Mouse (Mus musculus): ENCODE results near the gene Gm20696. TPM values are rescaled to one million over a fixed set of nuclear protein-coding genes. Genes with fewer than 3 reads are reported as not detected.
A peak's percentile ranks its signal among the peaks of the same experiment; 100 is the strongest.

Gene Gm20696
- total and polyA plus RNA-seq, 3 experiments, result 0.59 TPM; not detected in 2

DNA sequence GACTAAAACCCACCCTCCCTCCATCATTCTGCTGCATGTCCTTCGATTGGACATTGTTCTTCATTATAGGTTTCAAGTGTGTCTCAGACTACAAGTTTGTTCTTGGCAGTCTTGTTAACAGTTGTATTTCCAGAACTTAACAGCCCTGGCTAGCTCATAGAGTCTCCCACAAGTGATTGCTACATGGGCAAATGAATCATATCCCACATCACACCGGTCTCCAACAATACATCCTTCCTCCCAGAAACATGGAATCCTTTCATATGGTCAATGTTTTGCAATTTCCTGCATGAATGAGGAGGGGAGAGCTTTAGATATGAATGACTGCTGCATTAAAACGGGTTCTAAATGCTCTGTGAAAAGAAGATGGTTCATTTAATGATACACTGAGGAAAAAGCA lies 322.8 kb downstream of the Gm20696 start:
- TF ChIP-seq KAT2A (IDR thresholded peaks at IDR 0.05; ENCODE audit: insufficient replicate concordance, low read length) (no peak), POLR2A (IDR thresholded peaks at IDR 0.05; ENCODE audit: low read depth, low read length) (no peak), MAFK (IDR thresholded peaks at IDR 0.05; ENCODE audit: insufficient replicate concordance, low read length) (no peak), RCOR1 (conservative IDR thresholded peaks at IDR 0.05; ENCODE audit: low read depth, low read length) (no peak), NELFE (IDR thresholded peaks at IDR 0.05; ENCODE audit: low read depth, low read length) (no peak)

DNA sequence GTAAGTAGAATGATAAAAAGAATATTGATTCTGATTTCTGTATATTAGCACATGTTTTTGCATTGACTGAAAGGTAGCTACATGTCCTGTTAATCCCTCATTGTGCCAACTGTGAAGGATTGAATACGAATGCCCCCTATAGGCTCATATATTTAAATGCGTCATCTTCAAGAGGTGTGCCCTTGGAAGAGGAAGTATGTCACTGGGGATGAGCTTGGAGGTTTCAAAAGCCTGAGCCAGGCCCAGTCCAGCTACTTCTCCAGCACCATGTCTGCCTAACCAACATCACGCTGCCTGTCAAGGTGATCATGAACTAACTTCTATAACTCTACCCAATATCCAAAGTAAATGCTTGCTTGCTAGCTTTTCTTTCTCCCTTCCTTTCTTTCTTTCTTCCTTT lies 324.2 kb downstream of the Gm20696 start:
- dilution Hi-C loops (cut with MboI; ENCODE audit: extremely low pct_ligation_motif_present, extremely low pct_unique_long_range_greater_than_20kb, low sequenced_read_pairs), result no loop called here

More for the DNA sequence above, 322.8 kb downstream of the Gm20696 start:
- Histone ChIP-seq H3K27me3 (replicated peaks) (no peaks in the 10 kb centered on the region), H3K4me2 (ENCODE audit: insufficient read depth, low read depth, poor library complexity, severe bottlenecking) (no peak overlapping the region), H3K27ac (ENCODE audit: insufficient read depth, low read depth) (no peak overlapping the region), H3K36me3 (replicated peaks in 1 of 2; ENCODE audit: control insufficient read depth in 1 of 2, insufficient read depth in 1 of 2, low read length in 1 of 2) (no peaks in the 10 kb centered on the region), H3K4me1 (ENCODE audit: control insufficient read depth in 1 of 2, insufficient read depth in 2 of 2) (peaks cover 3 to 34% of the 10 kb centered on the region in 2 experiments; a peak in 3 of 4 replicates), H3K9me3 (replicated peaks; ENCODE audit: low read length) (no peaks in the 10 kb centered on the region), H3K9ac (ENCODE audit: insufficient read depth, low read depth) (no peak overlapping the region), H3K79me2 (replicated peaks; ENCODE audit: control insufficient read depth, extremely low read depth, insufficient read depth, poor library complexity, severe bottlenecking) (no peaks in the 10 kb centered on the region), H3K4me3 (replicated peaks in 1 of 3; ENCODE audit: low read depth in 2 of 3, low read length in 2 of 3, poor library complexity in 1 of 3) (no peak overlapping the region)
- in situ Hi-C loops (cut with MboI; ENCODE audit: low pct_ligation_motif_present, low pct_unique_long_range_greater_than_20kb, low sequenced_read_pairs), result no loop called here
- dilution Hi-C loops (cut with MboI; ENCODE audit: extremely low pct_ligation_motif_present, extremely low pct_unique_long_range_greater_than_20kb, low sequenced_read_pairs), result no loop called here
- no peak for DNase-seq (ENCODE audit: extremely low read depth)

DNA sequence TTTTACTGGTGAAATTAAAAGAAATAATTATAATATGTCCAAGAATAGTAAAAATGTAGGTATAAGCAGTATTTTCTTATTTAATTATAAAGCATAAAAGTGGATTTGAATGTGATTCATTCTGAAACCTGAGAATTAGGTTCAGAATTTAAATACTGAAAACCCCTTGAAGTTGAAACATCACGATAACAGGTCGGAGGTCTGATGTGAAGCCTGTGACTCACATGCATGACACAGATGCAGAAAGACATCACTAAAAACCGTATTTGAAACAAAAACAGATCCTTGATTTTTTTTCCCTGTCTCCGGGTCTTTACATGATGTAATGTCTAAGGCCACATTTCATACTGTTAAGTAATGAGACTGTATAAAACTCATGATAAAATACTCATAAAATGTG lies 325.7 kb downstream of the Gm20696 start:
- DNase-seq (ENCODE audit: extremely low read depth), result peak; percentile 84
- H3K4me1 ChIP-seq (ENCODE audit: control insufficient read depth in 1 of 2, insufficient read depth in 2 of 2), result peaks cover 5 to 58% of the 10 kb centered on the region in 2 experiments
- no peak overlapping the region; the same call in 1 of the 2 replicates for H3K9ac ChIP-seq (ENCODE audit: insufficient read depth, low read depth)
- no peak overlapping the region for H3K4me3 ChIP-seq (replicated peaks in 1 of 3; ENCODE audit: low read depth in 2 of 3, low read length in 2 of 3, poor library complexity in 1 of 3)
- H3K79me2 ChIP-seq (replicated peaks; ENCODE audit: control insufficient read depth, extremely low read depth, insufficient read depth, poor library complexity, severe bottlenecking), result peaks cover 7% of the 10 kb centered on the region
- H3K36me3 ChIP-seq (replicated peaks in 1 of 2; ENCODE audit: control insufficient read depth in 1 of 2, insufficient read depth in 1 of 2, low read length in 1 of 2), result no peaks in the 10 kb centered on the region
- H3K27me3 ChIP-seq (replicated peaks), result no peaks in the 10 kb centered on the region
- H3K27ac ChIP-seq (ENCODE audit: insufficient read depth, low read depth), result no peak overlapping the region
- no peaks in the 10 kb centered on the region for H3K9me3 ChIP-seq (replicated peaks; ENCODE audit: low read length)
- dilution Hi-C loops (cut with MboI; ENCODE audit: extremely low pct_ligation_motif_present, extremely low pct_unique_long_range_greater_than_20kb, low sequenced_read_pairs) (no loop called here), in situ Hi-C loops (cut with MboI; ENCODE audit: low pct_ligation_motif_present, low pct_unique_long_range_greater_than_20kb, low sequenced_read_pairs) (no loop called here)
- H3K4me2 ChIP-seq (ENCODE audit: insufficient read depth, low read depth, poor library complexity, severe bottlenecking), result no peak overlapping the region
- TF ChIP-seq CTCF (conservative IDR thresholded peaks at IDR 0.05 in 1 of 2, IDR thresholded peaks at IDR 0.05 in 1 of 2; ENCODE audit: low read depth in 2 of 2, low read length in 2 of 2), result no peak
- no peak for TF ChIP-seq MAZ (IDR thresholded peaks at IDR 0.05; ENCODE audit: low read depth, low read length)
- no peak for TF ChIP-seq ZMIZ1 (IDR thresholded peaks at IDR 0.05; ENCODE audit: low read depth, low read length)
- TF ChIP-seq ELF1 (IDR thresholded peaks at IDR 0.05; ENCODE audit: low read depth, low read length), result no peak
- TF ChIP-seq PAX5 (IDR thresholded peaks at IDR 0.05; ENCODE audit: low read length), result no peak
- TF ChIP-seq IRF4 (IDR thresholded peaks at IDR 0.05; ENCODE audit: low read depth, low read length), result peak; percentile 96
- no peak for TF ChIP-seq USF2 (conservative IDR thresholded peaks at IDR 0.05; ENCODE audit: low read depth, low read length)
- no peak; the same call in 1 of the 2 replicates for TF ChIP-seq RAD21 (IDR thresholded peaks at IDR 0.05; ENCODE audit: low read depth, low read length)
- no peak for TF ChIP-seq NELFE (IDR thresholded peaks at IDR 0.05; ENCODE audit: low read depth, low read length)
- peak; percentile 32; the same call in 1 of the 2 replicates for TF ChIP-seq POLR2A (IDR thresholded peaks at IDR 0.05; ENCODE audit: low read depth, low read length)
- peak; percentile 49; the same call in 1 of the 2 replicates for TF ChIP-seq MAFK (IDR thresholded peaks at IDR 0.05; ENCODE audit: insufficient replicate concordance, low read length)
- TF ChIP-seq MXI1 (IDR thresholded peaks at IDR 0.05; ENCODE audit: low read depth, low read length), result no peak
- TF ChIP-seq MEF2A (IDR thresholded peaks at IDR 0.05; ENCODE audit: borderline replicate concordance, low read depth, low read length), result peak; percentile 61; the same call in 1 of the 2 replicates
- TF ChIP-seq POLR2AphosphoS2 (IDR thresholded peaks at IDR 0.05; ENCODE audit: low read depth, low read length), result no peak
- no peak for TF ChIP-seq RCOR1 (conservative IDR thresholded peaks at IDR 0.05; ENCODE audit: low read depth, low read length)
- TF ChIP-seq MAX (IDR thresholded peaks at IDR 0.05; ENCODE audit: low read length), result peak; percentile 71; the same call in 1 of the 2 replicates
- peak; percentile 84 for TF ChIP-seq ZNF384 (IDR thresholded peaks at IDR 0.05; ENCODE audit: low read depth, low read length)
- no peak for TF ChIP-seq SMC3 (IDR thresholded peaks at IDR 0.05; ENCODE audit: low read depth, low read length)

More for the DNA sequence above, 324.2 kb downstream of the Gm20696 start:
- no peak overlapping the region for H3K4me2 ChIP-seq (ENCODE audit: insufficient read depth, low read depth, poor library complexity, severe bottlenecking)
- H3K9me3 ChIP-seq (replicated peaks; ENCODE audit: low read length), result no peaks in the 10 kb centered on the region
- H3K27ac ChIP-seq (ENCODE audit: insufficient read depth, low read depth), result no peak overlapping the region
- TF ChIP-seq JUN (IDR thresholded peaks at IDR 0.05; ENCODE audit: insufficient read depth, low read depth, low read length) (no peak), SMC3 (IDR thresholded peaks at IDR 0.05; ENCODE audit: low read depth, low read length) (no peak), POLR2A (IDR thresholded peaks at IDR 0.05; ENCODE audit: low read depth, low read length) (no peak), IRF4 (IDR thresholded peaks at IDR 0.05; ENCODE audit: low read depth, low read length) (no peak), MAFK (IDR thresholded peaks at IDR 0.05; ENCODE audit: insufficient replicate concordance, low read length) (no peak), USF2 (conservative IDR thresholded peaks at IDR 0.05; ENCODE audit: low read depth, low read length) (no peak), RAD21 (IDR thresholded peaks at IDR 0.05; ENCODE audit: low read depth, low read length) (no peak; the same call in 1 of the 2 replicates), ZC3H11A (IDR thresholded peaks at IDR 0.05; ENCODE audit: low read depth, low read length) (no peak), USF1 (IDR thresholded peaks at IDR 0.05; ENCODE audit: low read depth, low read length) (no peak), ELF1 (IDR thresholded peaks at IDR 0.05; ENCODE audit: low read depth, low read length) (no peak), PAX5 (IDR thresholded peaks at IDR 0.05; ENCODE audit: low read length) (no peak), HCFC1 (IDR thresholded peaks at IDR 0.05; ENCODE audit: low read depth, low read length) (no peak), ZMIZ1 (IDR thresholded peaks at IDR 0.05; ENCODE audit: low read depth, low read length) (no peak), MYC (IDR thresholded peaks at IDR 0.05; ENCODE audit: low read depth, low read length) (no peak), ZNF384 (IDR thresholded peaks at IDR 0.05; ENCODE audit: low read depth, low read length) (no peak), NRF1 (IDR thresholded peaks at IDR 0.05; ENCODE audit: low read depth, low read length) (no peak), GABPA (IDR thresholded peaks at IDR 0.05; ENCODE audit: insufficient replicate concordance, low read depth, low read length) (no peak), ETS1 (conservative IDR thresholded peaks at IDR 0.05; ENCODE audit: low read depth, low read length) (no peak), POLR2AphosphoS2 (IDR thresholded peaks at IDR 0.05; ENCODE audit: low read depth, low read length) (no peak)
- no peaks in the 10 kb centered on the region for H3K27me3 ChIP-seq (replicated peaks)
- peaks cover 5% of the 10 kb centered on the region for H3K79me2 ChIP-seq (replicated peaks; ENCODE audit: control insufficient read depth, extremely low read depth, insufficient read depth, poor library complexity, severe bottlenecking)
- no peaks in the 10 kb centered on the region for H3K36me3 ChIP-seq (replicated peaks in 1 of 2; ENCODE audit: control insufficient read depth in 1 of 2, insufficient read depth in 1 of 2, low read length in 1 of 2)
- in situ Hi-C loops (cut with MboI; ENCODE audit: low pct_ligation_motif_present, low pct_unique_long_range_greater_than_20kb, low sequenced_read_pairs), result no loop called here
- DNase-seq (ENCODE audit: extremely low read depth), result no peak
- peaks cover 5 to 48% of the 10 kb centered on the region in 2 experiments for H3K4me1 ChIP-seq (ENCODE audit: control insufficient read depth in 1 of 2, insufficient read depth in 2 of 2)
- no peak overlapping the region for H3K9ac ChIP-seq (ENCODE audit: insufficient read depth, low read depth)
- no peak overlapping the region for H3K4me3 ChIP-seq (replicated peaks in 1 of 3; ENCODE audit: low read depth in 2 of 3, low read length in 2 of 3, poor library complexity in 1 of 3)
